Mouse (Mus musculus) forebrain, embryonic 13.5 days (tissue): ENCODE results near the gene Gpr158. TPM values are rescaled to one million over a fixed set of nuclear protein-coding genes. Genes with fewer than 3 reads are reported as not detected.

Experiments used
- ATAC-seq: fragments of 200-750 bp; cut with Nextera tagmentation; 2 replicates; pipeline ENCODE4 v1.8.0; 2017
- H3K27ac ChIP-seq: fragments of 300-500 bp; sonication (generic); 2 replicates; pipeline ENCODE4 v1.5.1; 2015; ENCODE audit warnings: inconsistent platforms, mild to moderate bottlenecking, moderate library complexity
- H3K27me3 ChIP-seq: fragments of 300-500 bp; sonication (generic); 2 replicates; pipeline ENCODE4 v1.6.1; 2015; ENCODE audit warnings: mild to moderate bottlenecking, inconsistent platforms
- H3K36me3 ChIP-seq: fragments of 300-500 bp; sonication (generic); 2 replicates; pipeline ENCODE4 v1.6.1; 2015; ENCODE audit warnings: mild to moderate bottlenecking, inconsistent platforms; ENCODE audit not compliant: poor library complexity, severe bottlenecking
- H3K4me1 ChIP-seq: fragments of 300-500 bp; sonication (generic); 2 replicates; pipeline ENCODE4 v1.6.1; 2015; ENCODE audit warnings: inconsistent platforms
- H3K4me2 ChIP-seq: fragments of 300-500 bp; sonication (generic); 2 replicates; pipeline ENCODE4 v1.6.1; 2015; ENCODE audit warnings: inconsistent platforms, mild to moderate bottlenecking, moderate library complexity
- H3K4me3 ChIP-seq: fragments of 300-500 bp; sonication (generic); 2 replicates; pipeline ENCODE4 v1.5.1; 2015; ENCODE audit warnings: mild to moderate bottlenecking, inconsistent platforms
- H3K9ac ChIP-seq: fragments of 300-500 bp; sonication (generic); 2 replicates; pipeline ENCODE4 v1.6.1; 2015; ENCODE audit warnings: mild to moderate bottlenecking, inconsistent platforms
- H3K9me3 ChIP-seq: fragments of 300-500 bp; sonication (generic); replicated peaks from 2 replicates; pipeline ENCODE4 v1.6.1; 2016; ENCODE audit warnings: inconsistent platforms
- WGBS: fragments of 180-500 bp; shearing (Covaris S2); methylation state at CpG from one replicate; pipeline ENCODE4 v1.1.7; 2015; 5-methylcytosine and 5-hydroxymethylcytosine counted together
- polyA plus RNA-seq: library from polyadenylated mRNA; unstranded; fragments of >200 nt; fragmentation: Nextera tagmentation; extraction: Ambion mirVana; gene quantifications from 2 replicates; pipeline ENCODE4 v1.2.1, GENCODE M21; 2015

Gpr158 gene
- polyA plus RNA-seq, 1 experiment from 2014 or later = 0.99 TPM

DNA sequence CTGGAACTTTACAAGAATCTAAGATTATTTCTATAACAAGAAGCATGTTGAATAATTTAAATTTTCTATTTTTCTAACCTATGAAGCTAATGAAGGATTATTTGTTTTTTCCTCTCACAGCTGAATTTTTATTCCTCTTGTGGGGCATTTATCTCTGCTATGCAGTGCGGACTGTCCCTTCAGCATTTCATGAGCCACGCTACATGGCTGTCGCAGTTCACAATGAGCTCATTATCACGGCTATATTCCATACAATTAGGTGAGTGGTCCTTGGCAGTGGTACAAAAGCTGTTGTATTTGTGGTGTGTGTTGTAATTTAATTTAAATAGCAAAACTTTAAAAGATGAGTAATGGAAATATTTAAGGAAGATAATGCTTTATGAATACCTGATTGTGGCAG is 443.1 kb downstream of the Gpr158 start:
- Histone ChIP-seq H3K4me3 (no peak overlapping the region), H3K4me2 (no peak overlapping the region), H3K27me3 (no peaks in the 10 kb centered on the region), H3K36me3 (no peaks in the 10 kb centered on the region), H3K9me3 (no peaks in the 10 kb centered on the region), H3K27ac (no peak overlapping the region), H3K4me1 (no peaks in the 10 kb centered on the region), H3K9ac (no peak overlapping the region)
- ATAC-seq = no peak
- 70% methylated on average over 4 of the region's 4 CpGs for WGBS

DNA sequence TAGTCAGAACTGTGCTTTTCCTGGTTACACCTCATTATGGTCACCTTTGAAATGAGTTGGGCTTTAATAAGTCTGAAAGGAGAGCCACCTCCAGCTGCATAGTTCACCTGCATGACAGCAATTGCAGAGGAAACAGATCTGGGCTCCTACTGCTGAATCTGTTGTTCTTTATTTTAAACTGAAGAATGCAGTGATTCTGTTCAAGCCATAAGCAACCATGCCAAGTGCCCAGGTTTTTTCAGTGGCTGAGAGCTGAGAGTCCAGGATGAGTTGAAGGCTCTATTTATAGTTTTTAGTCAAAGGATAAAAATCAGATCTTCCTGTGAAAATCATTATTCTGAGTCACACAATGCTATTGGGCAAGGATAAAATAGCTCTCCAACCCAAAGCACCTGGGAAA is 496.7 kb downstream of the Gpr158 start:
- ATAC-seq = no peak
- H3K9me3 ChIP-seq = no peaks in the 10 kb centered on the region
- no peak overlapping the region for H3K4me2 ChIP-seq

More for the DNA sequence above, 496.7 kb downstream of the Gpr158 start:
- Histone ChIP-seq H3K27ac (no peak overlapping the region), H3K4me1 (no peaks in the 10 kb centered on the region), H3K9ac (no peak overlapping the region), H3K36me3 (no peaks in the 10 kb centered on the region), H3K4me3 (no peak overlapping the region), H3K27me3 (no peaks in the 10 kb centered on the region)

Other genes starting within 250 kb of the Gpr158 start
- 2.1 and 2.3 TPM in 2 replicates for gene Enkur, start 162.2 kb upstream of the Gpr158 start, polyA plus RNA-seq
- 20.2 and 21.7 TPM in 2 replicates for gene Thnsl1, start 161.8 kb upstream of the Gpr158 start, polyA plus RNA-seq